In genomic region chr6:146114731-146115302, GRCm38 (mm10) we compare ENCODE assay signal across 12 mouse cellular contexts.
DNase-seq lines count a peak whose midpoint lies in the region; ATAC-seq and TF ChIP-seq lines count a peak whose summit lies in the region.
"Had no signal": no experiment of that assay in that cellular context is flagged by ENCODE, and none has a peak within 500 bp of the region (broad histone marks: within the 10 kb centered on the region; RNA-seq: fewer than 3 reads in every experiment).

No protein-coding gene starts in this region.

- H3K4me2 ChIP-seq in embryonic facial prominence, embryonic 12.5 days (replicated peaks), result peak overlapping the region; percentile 21
- peak overlapping the region; percentile 28 for H3K4me2 ChIP-seq in hindbrain, embryonic 16.5 days (ENCODE audit: low read length)
- peak overlapping the region; percentile 32 for H3K4me2 ChIP-seq in neural tube, embryonic 15.5 days
- H3K4me2 ChIP-seq in liver, embryonic 12.5 days, result no peak overlapping the region
- H3K4me2 ChIP-seq: kidney, embryonic 15.5 days; limb, embryonic 12.5 days had no signal

- TF ChIP-seq CTCF in left cerebral cortex, adult 2 months (IDR thresholded peaks at IDR 0.05), result no peak

- H3K36me3 ChIP-seq in heart, embryonic 10.5 days, result no peaks in the 10 kb centered on the region
- no peaks in the 10 kb centered on the region for H3K36me3 ChIP-seq in embryonic facial prominence, embryonic 12.5 days
- H3K36me3 ChIP-seq in hindbrain, embryonic 16.5 days (ENCODE audit: control insufficient read depth, insufficient read depth, low read length), result no peaks in the 10 kb centered on the region
- H3K36me3 ChIP-seq in neural tube, embryonic 15.5 days, result no peaks in the 10 kb centered on the region
- H3K36me3 ChIP-seq in liver, embryonic 12.5 days, result no peaks in the 10 kb centered on the region
- H3K36me3 ChIP-seq: kidney, embryonic 15.5 days; limb, embryonic 12.5 days had no signal

- DNase-seq in heart, embryonic 10.5 days (ENCODE audit: low spot score), result no peak
- DNase-seq in heart, adult 18-20 months, result no peak
- no peak for DNase-seq in gastrocnemius, postnatal 25 days
- no peak for DNase-seq in left cerebral cortex, adult 2 months (ENCODE audit: extremely low spot score in 1 of 2, low spot score in 2 of 2)
- DNase-seq: cerebellum, postnatal 14 days; right cerebral cortex, postnatal 25 days had no signal

- ATAC-seq in embryonic facial prominence, embryonic 12.5 days (ENCODE audit: insufficient number of reproducible peaks, insufficient read depth, low FRiP score, low TSS enrichment), result no peak
- no peak for ATAC-seq in hindbrain, embryonic 16.5 days
- peak; percentile 8; the same call in 1 of the 2 replicates for ATAC-seq in neural tube, embryonic 15.5 days (ENCODE audit: low FRiP score)
- no peak for ATAC-seq in liver, embryonic 12.5 days

- H3K4me1 ChIP-seq in heart, embryonic 10.5 days, result peaks cover 25% of the 10 kb centered on the region
- peaks cover 21% of the 10 kb centered on the region for H3K4me1 ChIP-seq in embryonic facial prominence, embryonic 12.5 days
- H3K4me1 ChIP-seq in hindbrain, embryonic 16.5 days (ENCODE audit: control insufficient read depth, insufficient read depth, low read depth, low read length), result peaks cover 20% of the 10 kb centered on the region
- H3K4me1 ChIP-seq in neural tube, embryonic 15.5 days, result peaks cover 32% of the 10 kb centered on the region
- H3K4me1 ChIP-seq in liver, embryonic 12.5 days, result no peaks in the 10 kb centered on the region

- H3K27ac ChIP-seq in heart, embryonic 10.5 days, result no peak overlapping the region
- H3K27ac ChIP-seq in embryonic facial prominence, embryonic 12.5 days, result 0 out of 2 replicates have a peak overlapping the region, but pooled peaks have one; percentile 2
- no peak overlapping the region for H3K27ac ChIP-seq in hindbrain, embryonic 16.5 days (ENCODE audit: low read depth, low read length)
- no peak overlapping the region for H3K27ac ChIP-seq in neural tube, embryonic 15.5 days (replicated peaks)
- no peak overlapping the region for H3K27ac ChIP-seq in liver, embryonic 12.5 days
- no peak overlapping the region for H3K27ac ChIP-seq in left cerebral cortex, adult 2 months
- H3K27ac ChIP-seq: kidney, embryonic 15.5 days; limb, embryonic 12.5 days had no signal

- intact Hi-C loops in left cerebral cortex, adult 2 months (cut with DNase I), result no loop called here

- H3K9ac ChIP-seq in embryonic facial prominence, embryonic 12.5 days, result no peak overlapping the region
- peak overlapping the region; percentile 51 for H3K9ac ChIP-seq in hindbrain, embryonic 16.5 days (ENCODE audit: low read depth, low read length)
- H3K9ac ChIP-seq in neural tube, embryonic 15.5 days (replicated peaks), result no peak overlapping the region
- H3K9ac ChIP-seq in liver, embryonic 12.5 days, result no peak overlapping the region
- H3K9ac ChIP-seq: kidney, embryonic 15.5 days; limb, embryonic 12.5 days had no signal

- H3K9me3 ChIP-seq in heart, embryonic 10.5 days, result no peaks in the 10 kb centered on the region
- no peaks in the 10 kb centered on the region for H3K9me3 ChIP-seq in embryonic facial prominence, embryonic 12.5 days
- H3K9me3 ChIP-seq in hindbrain, embryonic 16.5 days (ENCODE audit: control insufficient read depth, low read length), result no peaks in the 10 kb centered on the region
- no peaks in the 10 kb centered on the region for H3K9me3 ChIP-seq in neural tube, embryonic 15.5 days (replicated peaks)
- no peaks in the 10 kb centered on the region for H3K9me3 ChIP-seq in liver, embryonic 12.5 days (replicated peaks)
- H3K9me3 ChIP-seq: kidney, embryonic 15.5 days; limb, embryonic 12.5 days had no signal

- 40% methylated on average over 12 of the region's 12 CpGs for WGBS in heart, embryonic 10.5 days
- WGBS in embryonic facial prominence, embryonic 12.5 days, result 14% methylated on average over 12 of the region's 12 CpGs
- WGBS in hindbrain, embryonic 16.5 days, result 9% methylated on average over 12 of the region's 12 CpGs
- WGBS in neural tube, embryonic 15.5 days, result 11% methylated on average over 12 of the region's 12 CpGs
- 52% methylated on average over 12 of the region's 12 CpGs for WGBS in liver, embryonic 12.5 days (ENCODE audit: insufficient replicate concordance)

- peak overlapping the region; percentile 18; the same call in 1 of the 2 replicates for H3K4me3 ChIP-seq in heart, embryonic 10.5 days
- no peak overlapping the region for H3K4me3 ChIP-seq in embryonic facial prominence, embryonic 12.5 days
- no peak overlapping the region; the same call in 1 of the 2 replicates for H3K4me3 ChIP-seq in hindbrain, embryonic 16.5 days (ENCODE audit: low read length)
- no peak overlapping the region for H3K4me3 ChIP-seq in neural tube, embryonic 15.5 days (replicated peaks)
- H3K4me3 ChIP-seq in liver, embryonic 12.5 days, result no peak overlapping the region
- H3K4me3 ChIP-seq in left cerebral cortex, adult 2 months, result no peak overlapping the region
- H3K4me3 ChIP-seq: kidney, embryonic 15.5 days; limb, embryonic 12.5 days had no signal

- H3K27me3 ChIP-seq in heart, embryonic 10.5 days (ENCODE audit: insufficient read depth, poor library complexity, severe bottlenecking), result no peaks in the 10 kb centered on the region
- no peaks in the 10 kb centered on the region for H3K27me3 ChIP-seq in embryonic facial prominence, embryonic 12.5 days
- H3K27me3 ChIP-seq in hindbrain, embryonic 16.5 days (replicated peaks; ENCODE audit: control insufficient read depth, insufficient read depth, low read length), result no peaks in the 10 kb centered on the region
- no peaks in the 10 kb centered on the region for H3K27me3 ChIP-seq in neural tube, embryonic 15.5 days (replicated peaks)
- no peaks in the 10 kb centered on the region for H3K27me3 ChIP-seq in liver, embryonic 12.5 days (replicated peaks)
- H3K27me3 ChIP-seq: kidney, embryonic 15.5 days; limb, embryonic 12.5 days had no signal
